In genomic region chr2:24040531-24040930, GRCm38 (mm10) we compare ENCODE assay signal across 46 mouse cellular contexts. TPM values are rescaled to one million over a fixed set of nuclear protein-coding genes. Genes with fewer than 3 reads are reported as not detected.
"Had no signal": no experiment of that assay in that cellular context is flagged by ENCODE, and none has a peak within 500 bp of the region (broad histone marks: within the 10 kb centered on the region; RNA-seq: fewer than 3 reads in every experiment).

No protein-coding gene starts in this region.

- H3K27me3 ChIP-seq: limb, embryonic 12.5 days; limb, embryonic 13.5 days; limb, embryonic 15.5 days; liver, embryonic 13.5 days; liver, embryonic 15.5 days; lung, embryonic 15.5 days; megakaryocyte, embryonic 14.5 days; midbrain, embryonic 12.5 days; midbrain, embryonic 13.5 days; midbrain, embryonic 15.5 days; neural tube, embryonic 12.5 days had no signal

- H3K9me3 ChIP-seq: limb, embryonic 10.5 days; limb, embryonic 12.5 days; limb, embryonic 13.5 days; limb, embryonic 15.5 days; liver, embryonic 13.5 days; liver, embryonic 15.5 days; lung, embryonic 15.5 days; megakaryocyte, embryonic 14.5 days; midbrain, embryonic 10.5 days; midbrain, embryonic 12.5 days; midbrain, embryonic 13.5 days; midbrain, embryonic 15.5 days; neural tube, embryonic 12.5 days had no signal

- H3K4me1 ChIP-seq: limb, embryonic 10.5 days; limb, embryonic 12.5 days; limb, embryonic 13.5 days; limb, embryonic 15.5 days; liver, embryonic 13.5 days; liver, embryonic 15.5 days; lung, embryonic 15.5 days; megakaryocyte, embryonic 14.5 days; midbrain, embryonic 10.5 days; midbrain, embryonic 12.5 days; midbrain, embryonic 13.5 days; midbrain, embryonic 15.5 days; neural tube, embryonic 12.5 days had no signal

- H3K4me2 ChIP-seq: limb, embryonic 12.5 days; limb, embryonic 13.5 days; limb, embryonic 15.5 days; liver, embryonic 11.5 days; liver, embryonic 13.5 days; liver, embryonic 15.5 days; lung, embryonic 14.5 days; lung, embryonic 15.5 days; midbrain, embryonic 11.5 days; midbrain, embryonic 12.5 days; midbrain, embryonic 13.5 days; midbrain, embryonic 15.5 days; neural tube, embryonic 12.5 days had no signal

- H3K9ac ChIP-seq: limb, embryonic 12.5 days; limb, embryonic 13.5 days; limb, embryonic 15.5 days; liver, embryonic 13.5 days; liver, embryonic 14.5 days; liver, embryonic 15.5 days; liver, postnatal 0 days; lung, embryonic 14.5 days; lung, embryonic 15.5 days; midbrain, embryonic 12.5 days; midbrain, embryonic 13.5 days; midbrain, embryonic 15.5 days; neural tube, embryonic 12.5 days had no signal

- H3K4me3 ChIP-seq: limb, embryonic 10.5 days; limb, embryonic 12.5 days; limb, embryonic 13.5 days; limb, embryonic 15.5 days; liver, embryonic 13.5 days; liver, embryonic 15.5 days; lung, embryonic 15.5 days; megakaryocyte, embryonic 14.5 days; midbrain, embryonic 10.5 days; midbrain, embryonic 12.5 days; midbrain, embryonic 13.5 days; midbrain, embryonic 15.5 days; myocyte; neural tube, embryonic 12.5 days had no signal

- H3K27ac ChIP-seq: limb, embryonic 10.5 days; limb, embryonic 12.5 days; limb, embryonic 13.5 days; limb, embryonic 15.5 days; liver, embryonic 13.5 days; liver, embryonic 14.5 days; liver, embryonic 15.5 days; lung, embryonic 15.5 days; macrophage; midbrain, embryonic 10.5 days; midbrain, embryonic 12.5 days; midbrain, embryonic 13.5 days; midbrain, embryonic 15.5 days; neural tube, embryonic 12.5 days had no signal

- ATAC-seq: liver, postnatal 0 days; lung, postnatal 0 days; midbrain, embryonic 13.5 days; midbrain, embryonic 15.5 days; midbrain, embryonic 16.5 days had no signal

- DNase-seq: left cerebral cortex, postnatal 4 days; liver; liver, embryonic 13.5 days; liver, postnatal 0 days; lung, adult 18-20 months; lung, adult 2 months; lung, embryonic 14.5 days; lung, postnatal 10 days; lung, postnatal 14 days; lung, postnatal 36 days; lung, postnatal 4 days; midbrain, embryonic 14.5 days had no signal

- H3K36me3 ChIP-seq: limb, embryonic 10.5 days; limb, embryonic 12.5 days; limb, embryonic 13.5 days; limb, embryonic 15.5 days; liver, embryonic 13.5 days; liver, embryonic 15.5 days; lung, embryonic 15.5 days; midbrain, embryonic 10.5 days; midbrain, embryonic 12.5 days; midbrain, embryonic 13.5 days; midbrain, embryonic 15.5 days; neural tube, embryonic 12.5 days had no signal

RNA-seq across cellular contexts. Expression of gene Hnmt, which starts 8.7 kb away (rescaled TPM):
- polyA plus RNA-seq: myocyte had no signal

RNA-seq across cellular contexts. Expression of gene Tbpl2, which starts 55.9 kb away (rescaled TPM):
- total RNA-seq: left cerebral cortex, adult 8-10 months; left cerebral cortex, postnatal 10 days; left cerebral cortex, postnatal 14 days; left cerebral cortex, postnatal 25 days; left cerebral cortex, postnatal 36 days; left cerebral cortex, postnatal 4 days; megakaryocyte progenitor cell, adult 5-6 weeks; megakaryocyte, adult 5-6 weeks; megakaryocyte-erythroid progenitor cell, adult 5-6 weeks; midbrain, postnatal 0 days; monocyte, adult 5-6 weeks had no signal
- polyA plus RNA-seq: limb, embryonic 10.5 days; limb, embryonic 11.5 days; limb, embryonic 12.5 days; limb, embryonic 13.5 days; limb, embryonic 14.5 days; limb, embryonic 15.5 days; liver, embryonic 11.5 days; liver, embryonic 13.5 days; liver, embryonic 14.5 days; liver, embryonic 15.5 days; liver, embryonic 16.5 days; liver, postnatal 0 days; lung, adult 2 months; lung, embryonic 14.5 days; lung, embryonic 15.5 days; lung, embryonic 16.5 days; lung, postnatal 0 days; macrophage; midbrain, embryonic 10.5 days; midbrain, embryonic 11.5 days; midbrain, embryonic 12.5 days; midbrain, embryonic 13.5 days; midbrain, embryonic 14.5 days; midbrain, embryonic 15.5 days; midbrain, embryonic 16.5 days; midbrain, postnatal 0 days; myocyte; neural tube, embryonic 11.5 days; neural tube, embryonic 12.5 days had no signal
